Mouse (Mus musculus): ENCODE data around the gene Cxcr3. TPM values are rescaled to one million over a fixed set of nuclear protein-coding genes. Genes with fewer than 3 reads are reported as not detected.
A peak's percentile ranks its signal among the peaks of the same experiment; 100 is the strongest.

Cxcr3 gene
- 0.08 and 0.17 TPM in 2 replicates for polyA plus RNA-seq (2015; fragmentation: Nextera tagmentation; extraction: Ambion mirVana)

GRCm38 (mm10) chrX:101733828-101734319, at the start of gene Cxcr3:
Gene Cxcr3 (minus strand): TSS chrX:101734269.
- Histone ChIP-seq H3K4me3 (replicated peaks; ENCODE audit: low read depth, low read length) (no peak within 1 kb of the TSS), H3K27me3 (ENCODE audit: insufficient read depth, low read length) (no peaks in the 10 kb centered on the region), H3K9ac (ENCODE audit: low read depth, low read length) (no peak within 1 kb of the TSS), H3K9me3 (replicated peaks; ENCODE audit: low read length) (no peaks in the 10 kb centered on the region), H3K4me1 (replicated peaks; ENCODE audit: insufficient read depth, low read length) (no peaks in the 10 kb centered on the region), H3K4me2 (ENCODE audit: low read length) (no peak within 1 kb of the TSS), H3K36me3 (ENCODE audit: insufficient read depth, low read length) (no peaks in the 10 kb centered on the region), H3K27ac (no peak within 1 kb of the TSS)
- ATAC-seq (replicated peaks; ENCODE audit: low FRiP score, low read depth) (no peak), DNase-seq (ENCODE audit: low spot score) (no peak)
- 70% methylated on average over 11 of the region's 11 CpGs for WGBS
- no peak for TF ChIP-seq CTCF (IDR thresholded peaks at IDR 0.05; ENCODE audit: low read depth)

DNA sequence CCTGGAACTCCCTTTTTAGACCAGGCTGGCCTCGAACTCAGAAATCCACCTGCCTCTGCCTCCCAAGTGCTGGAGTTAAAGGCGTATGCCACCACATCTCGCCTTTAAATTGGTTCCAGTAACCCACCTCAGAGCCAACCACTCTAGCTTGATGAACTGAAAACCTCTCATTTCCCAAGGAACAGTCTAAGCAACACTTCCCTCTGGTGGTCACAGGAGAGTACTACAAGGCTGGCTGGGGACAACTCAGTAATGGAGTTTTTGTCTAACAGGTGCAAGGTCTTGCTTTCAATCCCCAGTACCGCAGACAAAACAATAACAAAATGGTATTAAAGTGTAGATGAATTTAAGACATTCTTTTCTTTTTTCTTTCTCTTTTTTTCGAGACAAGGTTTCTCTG, 38.0 kb upstream of the Cxcr3 start:
- H3K4me3 ChIP-seq (replicated peaks; ENCODE audit: low read depth, low read length): no peak overlapping the region
- H3K9ac ChIP-seq (ENCODE audit: low read depth, low read length): no peak overlapping the region
- H3K36me3 ChIP-seq (ENCODE audit: insufficient read depth, low read length): no peaks in the 10 kb centered on the region
- ATAC-seq (replicated peaks; ENCODE audit: low FRiP score, low read depth): no peak
- WGBS: 51% methylated on average over 5 of the region's 5 CpGs
- TF ChIP-seq CTCF (IDR thresholded peaks at IDR 0.05; ENCODE audit: low read depth): peak; percentile 82
- no peaks in the 10 kb centered on the region for H3K9me3 ChIP-seq (replicated peaks; ENCODE audit: low read length)
- no peaks in the 10 kb centered on the region for H3K4me1 ChIP-seq (replicated peaks; ENCODE audit: insufficient read depth, low read length)
- no peak overlapping the region for H3K4me2 ChIP-seq (ENCODE audit: low read length)
- DNase-seq (ENCODE audit: low spot score): peak; percentile 69
- H3K27ac ChIP-seq: no peak overlapping the region
- no peaks in the 10 kb centered on the region; the same call in 1 of the 2 replicates for H3K27me3 ChIP-seq (ENCODE audit: insufficient read depth, low read length)

GRCm38 (mm10) chrX:101770307-101770706, 36.2 kb upstream of the Cxcr3 start:
- H3K4me3 ChIP-seq (replicated peaks; ENCODE audit: low read depth, low read length): no peak overlapping the region
- TF ChIP-seq CTCF (IDR thresholded peaks at IDR 0.05; ENCODE audit: low read depth): no peak
- no peaks in the 10 kb centered on the region; the same call in 1 of the 2 replicates for H3K27me3 ChIP-seq (ENCODE audit: insufficient read depth, low read length)
- no peak overlapping the region for H3K4me2 ChIP-seq (ENCODE audit: low read length)
- no peak overlapping the region for H3K9ac ChIP-seq (ENCODE audit: low read depth, low read length)
- WGBS: 53% methylated on average over 3 of the region's 3 CpGs
- no peaks in the 10 kb centered on the region for H3K9me3 ChIP-seq (replicated peaks; ENCODE audit: low read length)
- no peaks in the 10 kb centered on the region for H3K4me1 ChIP-seq (replicated peaks; ENCODE audit: insufficient read depth, low read length)
- H3K27ac ChIP-seq: no peak overlapping the region
- no peak for ATAC-seq (replicated peaks; ENCODE audit: low FRiP score, low read depth)
- no peak for DNase-seq (ENCODE audit: low spot score)
- H3K36me3 ChIP-seq (ENCODE audit: insufficient read depth, low read length): no peaks in the 10 kb centered on the region

- Histone ChIP-seq H3K4me3 (replicated peaks; ENCODE audit: low read depth, low read length) (no peak overlapping the region), H3K4me2 (ENCODE audit: low read length) (no peak overlapping the region), H3K27me3 (ENCODE audit: insufficient read depth, low read length) (no peaks in the 10 kb centered on the region; the same call in 1 of the 2 replicates), H3K9me3 (replicated peaks; ENCODE audit: low read length) (no peaks in the 10 kb centered on the region), H3K9ac (ENCODE audit: low read depth, low read length) (no peak overlapping the region), H3K36me3 (ENCODE audit: insufficient read depth, low read length) (no peaks in the 10 kb centered on the region), H3K27ac (no peak overlapping the region), H3K4me1 (replicated peaks; ENCODE audit: insufficient read depth, low read length) (no peaks in the 10 kb centered on the region)
- ATAC-seq (replicated peaks; ENCODE audit: low FRiP score, low read depth) (no peak), DNase-seq (ENCODE audit: low spot score) (no peak)
- WGBS: 63% methylated on average over 2 of the region's 2 CpGs
- no peak for TF ChIP-seq CTCF (IDR thresholded peaks at IDR 0.05; ENCODE audit: low read depth)
Measured at GRCm38 (mm10) chrX:101769478-101769877, 35.4 kb upstream of the Cxcr3 start.

DNA sequence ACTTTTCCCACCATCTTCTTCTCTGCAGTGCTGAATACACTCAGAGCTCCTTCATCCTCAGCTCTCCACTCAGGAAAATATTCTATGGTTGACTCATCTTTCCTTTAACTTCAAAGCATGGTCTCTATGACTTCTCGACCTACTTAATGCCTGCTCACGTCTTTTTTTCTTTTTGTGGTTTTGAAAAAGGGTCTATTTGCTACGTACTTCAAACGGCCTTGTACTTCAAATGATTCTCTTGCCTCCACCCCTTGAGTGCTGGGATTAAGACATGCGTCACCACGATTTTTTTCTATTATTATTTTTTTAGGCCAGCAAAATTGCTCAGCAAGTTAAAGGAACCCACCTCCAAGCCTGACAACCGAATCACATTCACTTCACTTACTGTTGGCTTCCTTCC, 33.2 kb upstream of the Cxcr3 start:
- no peaks in the 10 kb centered on the region for H3K27me3 ChIP-seq (ENCODE audit: insufficient read depth, low read length)
- TF ChIP-seq CTCF (IDR thresholded peaks at IDR 0.05; ENCODE audit: low read depth): no peak
- ATAC-seq (replicated peaks; ENCODE audit: low FRiP score, low read depth) (no peak), DNase-seq (ENCODE audit: low spot score) (no peak)
- H3K27ac ChIP-seq: no peak overlapping the region
- WGBS: 63% methylated on average over 7 of the region's 7 CpGs
- no peak overlapping the region for H3K4me3 ChIP-seq (replicated peaks; ENCODE audit: low read depth, low read length)
- no peaks in the 10 kb centered on the region for H3K4me1 ChIP-seq (replicated peaks; ENCODE audit: insufficient read depth, low read length)
- H3K36me3 ChIP-seq (ENCODE audit: insufficient read depth, low read length): no peaks in the 10 kb centered on the region
- no peak overlapping the region for H3K9ac ChIP-seq (ENCODE audit: low read depth, low read length)
- no peaks in the 10 kb centered on the region for H3K9me3 ChIP-seq (replicated peaks; ENCODE audit: low read length)
- no peak overlapping the region for H3K4me2 ChIP-seq (ENCODE audit: low read length)

GRCm38 (mm10) chrX:101765111-101765510, 31.0 kb upstream of the Cxcr3 start:
- ATAC-seq (replicated peaks; ENCODE audit: low FRiP score, low read depth) (no peak), DNase-seq (ENCODE audit: low spot score) (no peak)
- H3K4me3 ChIP-seq (replicated peaks; ENCODE audit: low read depth, low read length): no peak overlapping the region
- no peaks in the 10 kb centered on the region for H3K9me3 ChIP-seq (replicated peaks; ENCODE audit: low read length)
- no peaks in the 10 kb centered on the region for H3K27me3 ChIP-seq (ENCODE audit: insufficient read depth, low read length)
- WGBS: 77% methylated on average over 4 of the region's 4 CpGs
- no peaks in the 10 kb centered on the region for H3K4me1 ChIP-seq (replicated peaks; ENCODE audit: insufficient read depth, low read length)
- TF ChIP-seq CTCF (IDR thresholded peaks at IDR 0.05; ENCODE audit: low read depth): no peak
- no peaks in the 10 kb centered on the region for H3K36me3 ChIP-seq (ENCODE audit: insufficient read depth, low read length)
- no peak overlapping the region for H3K27ac ChIP-seq
- H3K9ac ChIP-seq (ENCODE audit: low read depth, low read length): no peak overlapping the region
- H3K4me2 ChIP-seq (ENCODE audit: low read length): no peak overlapping the region

- no peak overlapping the region for H3K27ac ChIP-seq
- no peaks in the 10 kb centered on the region for H3K4me1 ChIP-seq (replicated peaks; ENCODE audit: insufficient read depth, low read length)
- H3K36me3 ChIP-seq (ENCODE audit: insufficient read depth, low read length): no peaks in the 10 kb centered on the region
- H3K9ac ChIP-seq (ENCODE audit: low read depth, low read length): no peak overlapping the region
- no peaks in the 10 kb centered on the region for H3K27me3 ChIP-seq (ENCODE audit: insufficient read depth, low read length)
- H3K9me3 ChIP-seq (replicated peaks; ENCODE audit: low read length): no peaks in the 10 kb centered on the region
- no peak overlapping the region for H3K4me2 ChIP-seq (ENCODE audit: low read length)
- WGBS: 82% methylated on average over 5 of the region's 5 CpGs
- DNase-seq (ENCODE audit: low spot score) (no peak), ATAC-seq (replicated peaks; ENCODE audit: low FRiP score, low read depth) (no peak)
- H3K4me3 ChIP-seq (replicated peaks; ENCODE audit: low read depth, low read length): no peak overlapping the region
- TF ChIP-seq CTCF (IDR thresholded peaks at IDR 0.05; ENCODE audit: low read depth): no peak
Measured at GRCm38 (mm10) chrX:101764621-101765020, 30.6 kb upstream of the Cxcr3 start.
